Mouse (Mus musculus) megakaryocyte, embryonic 14.5 days (primary cell): ENCODE data around the gene Papola.

ENCODE experiments used
- FLI1 ChIP-seq: IDR thresholded peaks from 2 replicates; pipeline ENCODE4 v1.6.1; 2012; ENCODE audit warnings: low read length, inconsistent platforms, mixed read lengths
- GATA1 ChIP-seq: IDR thresholded peaks from 3 replicates; pipeline ENCODE4 v1.6.1; 2012; ENCODE audit warnings: mixed read lengths, low read length, inconsistent platforms, borderline replicate concordance

DNA sequence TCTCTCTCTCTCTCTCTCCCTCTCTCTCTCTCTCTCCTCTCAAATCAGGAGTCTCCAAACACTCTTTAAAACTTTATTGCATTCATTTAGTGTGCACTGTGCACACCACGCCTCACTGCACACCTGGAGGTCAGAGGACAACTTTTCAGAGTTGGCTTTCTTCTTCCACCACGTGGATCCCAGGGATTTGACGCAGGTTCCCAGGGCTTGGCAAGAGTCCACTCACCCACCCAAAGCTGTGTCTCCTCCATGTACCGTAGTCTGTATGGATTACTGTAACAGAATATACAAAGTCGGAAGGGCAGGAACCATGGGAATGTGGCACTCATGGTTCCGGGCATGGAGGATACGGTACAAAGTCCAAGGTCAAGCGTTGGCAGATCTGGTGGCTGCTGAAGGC, 44.8 kb upstream of the Papola start:
- TF ChIP-seq GATA1 (no peak), FLI1 (no peak)
